Mouse (Mus musculus) kidney, postnatal 25 days (tissue): Measurements from ENCODE around the gene Olfr224.
"Not testable (repeated sequence)": the region's sequence is repeated elsewhere in the genome, so short reads cannot be mapped to it uniquely, and the experiment has no call there.

Experiments
- DNase-seq, 2 experiments: peaks; one replicate each; pipeline ENCODE4 v3.0.0; 2021; ENCODE audit warnings: mixed read lengths in 2 of 2

Olfr224 gene

GRCm38 (mm10) chr11:58570405-58570804 lies at the start of gene Olfr224:
Gene Olfr224 (minus strand): TSS chr11:58570553.
- DNase-seq, result no peak

DNA sequence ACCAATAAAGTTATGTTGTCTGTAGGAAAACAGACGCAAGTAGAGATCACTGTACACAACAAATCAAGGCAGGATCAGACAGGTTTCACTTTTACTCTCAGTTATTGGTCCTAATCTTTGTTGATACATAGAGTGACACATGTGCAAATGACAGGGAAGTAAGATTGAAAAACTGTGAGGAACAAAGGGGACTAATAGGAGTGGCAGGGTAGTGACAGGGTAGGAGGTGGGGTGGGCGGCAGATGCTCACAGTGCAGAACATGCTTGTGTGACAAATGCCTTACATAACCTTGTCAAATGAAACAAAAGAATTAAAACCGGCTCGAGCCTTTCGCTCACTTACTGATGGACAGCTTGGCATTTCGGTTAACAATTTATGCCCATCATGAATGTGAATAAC lies 48.4 kb upstream of the Olfr224 start:
- DNase-seq, result no peak

DNA sequence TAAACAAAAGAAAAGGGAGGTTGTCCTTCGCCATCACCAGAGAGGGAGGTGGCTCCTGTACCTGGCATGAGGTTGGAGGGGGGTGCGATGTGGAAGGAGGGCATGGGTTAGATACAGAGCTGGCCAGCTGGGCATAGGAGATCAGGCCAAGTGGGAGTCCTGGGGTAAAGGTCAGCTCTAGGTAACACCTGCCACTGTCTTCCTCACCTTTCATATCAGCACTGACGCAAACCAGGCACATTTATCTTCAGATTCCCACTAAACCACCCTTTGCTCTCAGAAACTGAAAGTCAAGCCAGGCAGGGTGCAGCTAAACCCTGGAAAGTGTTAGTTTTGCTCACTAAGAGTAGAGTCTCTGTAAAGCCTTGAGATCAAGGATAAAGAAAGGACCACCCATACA lies 48.0 kb upstream of the Olfr224 start:
- no peak for DNase-seq

- no peak for DNase-seq
Observed at GRCm38 (mm10) chr11:58615975-58616374, 45.6 kb upstream of the Olfr224 start, which contains the start of gene 2210407C18Rik. Gene 2210407C18Rik (minus strand): TSS chr11:58616075.

GRCm38 (mm10) chr11:58614526-58614925 lies 44.2 kb upstream of the Olfr224 start:
- DNase-seq, result peak in 1 of 2 experiments; percentile 28

GRCm38 (mm10) chr11:58613359-58613758 lies 43.0 kb upstream of the Olfr224 start:
- no peak for DNase-seq

- DNase-seq, result no peak
Observed at GRCm38 (mm10) chr11:58607030-58607429, 36.7 kb upstream of the Olfr224 start.

DNA sequence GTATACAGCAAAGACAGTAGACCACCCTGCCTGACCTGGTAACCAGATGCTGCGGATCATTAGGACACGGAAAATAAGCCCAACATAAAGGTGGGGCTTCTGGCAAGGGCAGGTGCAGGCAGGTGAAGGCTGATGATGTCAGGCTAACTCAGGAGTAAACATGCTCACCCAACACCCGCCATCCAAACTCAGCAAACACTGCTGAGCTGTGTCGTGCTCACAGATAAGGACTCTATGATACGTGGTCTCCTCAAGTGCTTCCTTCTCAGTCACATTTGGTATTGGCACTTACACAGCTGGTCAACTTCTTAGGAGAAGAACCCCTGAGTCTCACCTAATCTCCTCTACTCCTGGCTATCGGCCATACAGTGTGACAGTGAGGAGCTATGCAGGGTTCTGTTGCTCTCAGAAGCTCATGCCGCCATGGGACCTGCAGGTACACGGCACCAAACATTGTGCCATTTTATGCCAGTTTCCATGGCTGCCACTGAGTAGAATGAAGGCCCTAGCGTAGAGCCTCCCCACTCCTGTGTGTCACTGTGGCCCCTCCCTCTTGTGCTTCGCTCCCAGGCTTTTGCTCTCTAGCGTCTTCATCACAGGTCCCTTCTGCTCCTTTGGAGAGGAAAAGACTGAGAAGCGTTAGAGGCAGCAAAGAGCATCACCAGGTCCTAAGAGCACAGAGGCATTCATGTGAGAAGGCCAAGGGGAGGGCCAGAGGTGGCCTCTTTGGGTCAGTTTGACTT lies 36.0 kb upstream of the Olfr224 start:
- DNase-seq, result no peak

DNA sequence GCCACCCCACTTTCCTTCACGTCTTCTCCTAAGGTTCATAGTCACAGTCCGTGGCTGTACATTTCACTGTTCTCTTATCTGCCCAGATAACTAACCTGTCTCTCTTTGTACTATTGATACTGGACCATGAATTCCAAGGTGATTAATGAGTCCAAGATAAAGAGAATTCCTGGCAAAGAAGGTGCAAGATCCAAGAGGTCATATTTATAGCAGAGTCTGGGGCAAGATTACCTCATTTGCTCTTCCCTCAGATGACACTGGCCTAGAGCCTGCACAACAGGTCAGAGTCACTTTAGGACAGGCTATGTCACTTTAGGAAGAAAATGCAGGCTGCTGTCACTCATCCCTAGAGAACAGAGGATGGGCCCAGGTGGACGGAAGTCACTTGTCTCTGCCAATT lies 34.9 kb upstream of the Olfr224 start:
- no peak for DNase-seq

DNA sequence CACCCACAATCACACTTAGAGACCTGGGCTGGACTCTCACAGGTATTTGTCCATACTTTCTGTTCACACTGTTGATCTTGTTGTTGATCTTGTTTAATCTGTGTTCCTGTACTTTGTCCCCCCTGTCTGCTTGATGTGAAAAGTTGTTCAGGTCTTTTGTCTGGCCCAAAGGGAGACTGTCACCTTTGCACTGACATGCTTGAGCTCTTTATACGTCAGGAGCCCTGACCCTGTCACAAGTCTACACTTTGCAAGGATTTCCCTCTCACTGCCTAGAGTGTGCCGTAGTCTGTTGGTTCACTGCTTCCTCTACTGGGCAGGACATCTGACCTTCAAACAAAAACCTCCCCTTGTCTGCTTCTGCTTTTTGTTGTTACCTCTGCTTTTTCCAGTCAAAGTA lies 34.3 kb upstream of the Olfr224 start:
- DNase-seq, result no peak

GRCm38 (mm10) chr11:58602800-58603560 lies 32.6 kb upstream of the Olfr224 start:
- DNase-seq, result no peak

DNA sequence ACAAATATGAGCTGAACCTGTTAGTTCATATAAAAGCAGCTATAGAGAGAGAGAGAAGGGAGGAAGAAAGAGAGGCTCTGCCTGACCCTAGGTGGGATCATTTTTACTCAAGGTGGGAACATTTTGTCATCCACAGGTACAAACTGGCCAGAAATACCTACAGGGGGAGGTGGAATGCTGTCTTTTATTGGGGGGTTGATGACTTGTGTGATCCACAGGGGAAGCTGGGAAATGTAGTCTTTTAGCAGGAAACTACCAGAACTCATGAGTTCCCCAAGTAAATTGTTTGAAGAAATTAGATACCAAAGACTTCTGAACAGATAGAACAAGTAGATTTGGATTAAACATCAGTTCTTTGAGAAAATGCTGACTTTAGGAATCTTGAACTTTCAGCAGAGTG lies 31.7 kb upstream of the Olfr224 start:
- DNase-seq, result no peak

DNA sequence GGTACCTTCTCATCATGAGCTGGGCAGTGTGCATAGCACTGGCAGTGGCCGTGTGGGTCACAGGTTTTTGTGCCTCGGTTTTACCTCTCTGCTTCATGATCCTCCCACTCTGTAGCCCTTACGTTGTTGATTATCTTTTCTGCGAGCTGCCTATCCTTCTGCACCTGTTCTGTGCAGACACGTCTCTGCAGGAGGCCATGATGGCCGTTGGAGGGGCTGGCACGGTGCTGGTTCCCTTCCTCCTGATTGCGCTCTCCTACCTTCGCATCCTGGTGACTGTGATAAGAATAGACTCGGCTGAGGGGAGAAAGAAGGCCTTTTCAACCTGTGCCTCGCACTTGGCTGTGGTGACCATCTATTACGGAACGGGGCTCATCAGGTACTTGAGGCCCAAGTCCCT lies 27.5 kb upstream of the Olfr224 start:
- DNase-seq, result no peak

DNA sequence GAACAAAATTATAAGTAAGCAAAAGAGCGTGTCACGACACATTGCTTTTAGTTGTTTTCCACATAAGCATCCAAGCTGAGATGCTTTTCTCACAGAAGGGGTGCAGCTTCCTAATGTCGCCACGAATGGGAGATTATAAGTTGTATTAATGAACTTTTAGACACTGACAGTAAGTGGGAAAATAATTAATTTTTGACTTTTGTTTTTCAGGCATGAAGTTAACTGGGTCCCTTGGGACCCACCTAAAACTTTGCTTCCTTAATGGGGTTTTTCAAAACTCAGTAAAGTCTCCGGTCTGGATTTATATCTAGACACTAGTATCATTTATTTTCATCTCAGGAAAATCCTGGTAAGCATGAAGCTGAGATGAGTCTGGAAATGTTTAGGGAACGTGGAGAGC lies 24.5 kb upstream of the Olfr224 start, which contains the start of gene Olfr324:
Gene Olfr324, plus strand, starts transcription at position 301 of the 400 bp plus-strand sequence.
- DNase-seq, result no peak

GRCm38 (mm10) chr11:58588620-58589250 lies 18.4 kb upstream of the Olfr224 start:
- DNase-seq, result no peak

GRCm38 (mm10) chr11:58587898-58588348 lies 17.6 kb upstream of the Olfr224 start:
- peak in 1 of 2 experiments; percentile 53 for DNase-seq

DNA sequence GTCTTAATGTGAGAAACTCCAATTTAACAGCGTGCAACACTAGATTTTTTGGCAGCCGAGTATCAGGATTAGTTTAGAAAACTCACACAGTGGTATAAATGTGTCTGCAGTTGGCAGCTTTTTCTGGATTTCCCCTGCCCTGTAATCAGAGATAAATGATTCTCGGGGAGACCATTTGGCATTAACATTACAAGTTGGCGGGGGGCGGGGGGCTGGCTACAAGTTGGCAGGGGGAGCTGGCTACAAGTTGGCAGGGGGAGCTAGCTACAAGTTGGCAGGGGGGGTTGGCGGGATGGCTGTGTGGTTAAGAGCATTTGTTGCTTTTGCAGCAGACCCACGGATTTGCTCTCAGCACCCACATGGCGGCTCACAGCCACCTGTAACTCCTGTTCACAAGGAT lies 8.3 kb upstream of the Olfr224 start:
- DNase-seq, result no peak

DNA sequence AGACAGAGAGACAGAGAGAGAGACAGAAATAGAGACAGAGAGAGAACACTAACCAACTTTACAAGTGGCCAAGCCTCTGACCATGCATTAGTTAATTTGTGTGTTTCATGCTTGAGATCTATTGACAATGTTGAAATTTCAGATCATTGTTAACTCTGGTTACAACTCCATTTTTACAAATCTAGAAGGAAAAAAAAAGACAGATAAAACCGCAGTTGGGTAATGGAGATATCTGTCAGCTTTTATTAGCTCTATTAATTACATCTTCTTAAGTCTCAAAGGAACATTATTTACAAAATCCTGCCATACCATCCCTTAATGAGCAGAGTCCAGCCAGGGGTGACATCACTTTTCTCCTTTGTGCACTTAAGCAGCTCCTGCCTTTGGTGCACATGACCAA lies 7.1 kb upstream of the Olfr224 start, which contains the start of gene Olfr325:
Gene Olfr325, plus strand, starts transcription at position 301 of the 400 bp plus-strand sequence.
- DNase-seq, result no peak

GRCm38 (mm10) chr11:58555536-58555935 lies 14.8 kb downstream of the Olfr224 start, which contains the start of gene Olfr328:
Gene Olfr328 (minus strand): TSS chr11:58555636.
- DNase-seq, result no peak

DNA sequence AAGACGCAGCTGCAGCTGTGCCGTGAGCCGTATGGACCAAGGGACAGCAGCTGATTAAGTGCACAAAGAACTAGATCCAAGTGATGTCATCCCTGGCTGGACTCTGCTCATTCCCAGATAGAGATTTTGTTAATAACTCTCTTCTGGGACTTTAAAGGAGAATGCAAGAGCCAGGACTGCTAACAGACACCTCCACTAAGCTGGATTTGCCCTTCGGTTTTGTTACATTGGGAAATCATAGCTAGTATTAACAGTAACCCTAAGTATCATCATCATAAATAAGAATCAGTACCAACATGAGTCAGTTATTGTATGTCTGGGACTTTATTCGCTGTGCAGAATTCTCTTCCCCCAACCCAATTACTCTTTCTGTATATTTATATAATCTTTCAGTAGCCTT lies 24.0 kb downstream of the Olfr224 start, which contains the start of gene Olfr329-ps:
Gene Olfr329-ps, minus strand, starts transcription at position 101 of the 400 bp plus-strand sequence.
- DNase-seq, result no peak

DNA sequence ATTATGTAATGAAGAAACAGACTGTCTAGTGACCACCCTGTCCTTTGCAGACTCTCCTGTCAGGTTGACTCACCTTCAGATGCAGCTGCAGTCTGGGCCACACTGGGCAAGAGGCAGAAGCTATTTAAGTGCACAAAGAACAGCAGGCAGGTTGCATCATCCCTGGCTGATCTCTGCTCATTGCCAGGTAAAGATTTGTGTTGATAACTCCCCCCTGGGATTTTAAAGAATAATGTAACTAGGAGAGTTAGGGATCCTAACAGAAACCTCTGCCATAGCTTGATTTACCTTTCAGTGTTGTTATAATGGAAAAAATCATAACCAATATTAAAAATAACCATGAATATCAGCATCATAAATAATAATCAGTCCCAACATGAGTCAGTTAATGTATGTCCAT lies 35.6 kb downstream of the Olfr224 start, which contains the start of gene Olfr330:
Gene Olfr330, minus strand, starts transcription at position 101 of the 400 bp plus-strand sequence.
- DNase-seq, result not testable (repeated sequence)

GRCm38 (mm10) chr11:58519756-58520155 lies 50.6 kb downstream of the Olfr224 start:
- DNase-seq, result peak; percentile 14 to 56

GRCm38 (mm10) chr11:58518916-58519315 lies 51.4 kb downstream of the Olfr224 start:
- DNase-seq, result peak; percentile 60 to 89
